Mouse (Mus musculus) thymus, adult 2 months (tissue): ENCODE measurements around the gene Samd7.

Source experiments
- CTCF ChIP-seq: fragments of 200-500 bp; IDR thresholded peaks from 2 replicates; pipeline ENCODE4 v1.5.1; 2012; ENCODE audit warnings: mild to moderate bottlenecking, control low read depth, low read length, moderate library complexity, borderline replicate concordance; ENCODE audit not compliant: control insufficient read depth, poor library complexity, insufficient read depth; ENCODE audit errors: extremely low read depth
- POLR2A ChIP-seq: fragments of 200-500 bp; IDR thresholded peaks from 2 replicates; pipeline ENCODE4 v1.6.1; 2012; ENCODE audit warnings: mild to moderate bottlenecking, low read length, control low read depth, moderate library complexity; ENCODE audit not compliant: control insufficient read depth, poor library complexity, insufficient read depth; ENCODE audit errors: extremely low read depth

DNA sequence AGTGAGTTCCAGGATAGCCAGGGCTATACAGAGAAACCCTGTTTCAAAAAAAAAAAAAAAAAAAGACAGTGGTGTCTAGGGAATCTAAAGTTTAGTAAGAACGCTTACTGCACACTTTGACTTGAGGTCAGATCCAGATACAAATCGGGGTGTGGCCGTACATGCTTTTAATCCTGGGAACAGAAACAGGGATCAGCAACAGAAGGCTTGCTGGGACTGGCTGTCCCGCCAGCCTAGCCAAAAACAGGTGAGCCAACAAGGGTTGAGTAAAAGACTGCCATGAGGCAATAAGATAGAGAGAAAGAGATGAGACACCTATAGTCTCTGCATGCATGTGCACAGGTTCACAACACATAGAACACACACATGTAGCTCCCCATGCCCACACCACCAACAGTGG is 8.6 kb downstream of the Samd7 start:
- no peak for TF ChIP-seq CTCF
- TF ChIP-seq POLR2A: no peak
